Mouse (Mus musculus) naive thymus-derived CD4-positive, alpha-beta T cell, adult 5 months (primary cell): ENCODE results near the gene Lpcat1. TPM values are rescaled to one million over a fixed set of nuclear protein-coding genes. Genes with fewer than 3 reads are reported as not detected.

ENCODE experiments used
- polyA plus RNA-seq: library from polyadenylated mRNA; unstranded; fragments of 100-300 nt; shearing (Covaris generic); gene quantifications from one replicate; pipeline ENCODE4 v1.2.1, GENCODE M21; 2017

Gene Lpcat1
- 24.2 TPM for polyA plus RNA-seq

DNA sequence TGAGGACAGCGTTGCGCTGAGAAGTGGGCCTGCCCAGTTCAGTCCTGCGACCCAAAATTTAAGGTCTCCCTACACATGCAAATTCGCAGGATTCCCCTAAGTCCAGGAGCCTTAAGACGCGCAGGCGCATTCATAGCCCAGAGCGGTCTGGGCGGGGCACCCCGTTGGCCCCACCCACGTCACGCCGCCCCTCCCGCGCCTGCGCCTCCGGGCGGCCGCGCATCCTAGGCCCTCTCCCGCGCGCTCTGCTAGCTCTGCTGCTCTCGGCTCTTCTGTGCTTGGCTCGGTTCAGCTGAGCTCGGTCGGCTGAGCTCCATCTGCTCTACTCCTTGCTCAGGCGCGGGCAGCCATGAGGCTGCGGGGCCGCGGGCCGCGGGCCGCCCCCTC is at the start of gene Lpcat1:
Lpcat1 (plus strand) TSS at position 164 of the 387 bp plus-strand sequence.

DNA sequence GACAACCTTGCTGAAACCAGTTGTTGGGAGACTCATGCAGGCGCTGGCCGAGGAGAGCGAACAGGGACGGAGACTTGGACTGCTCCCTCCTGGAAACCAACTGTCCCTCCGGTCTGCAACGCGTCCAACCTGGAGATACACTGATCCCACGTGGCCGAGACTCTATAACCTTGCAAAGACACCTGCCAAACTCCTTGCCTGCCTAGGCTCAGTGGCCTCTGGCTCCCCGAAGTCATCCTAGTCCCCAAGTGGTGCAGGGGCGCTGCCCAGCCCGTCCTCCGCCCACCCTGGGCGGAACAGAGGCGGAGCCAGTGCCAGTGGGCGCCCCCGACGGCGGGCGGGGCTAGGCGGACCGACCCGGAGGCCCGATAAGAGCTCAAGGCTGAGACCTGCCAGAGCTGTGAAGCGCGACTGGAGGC is 69.4 kb downstream of the Lpcat1 start, which contains the start of gene Slc6a3:
Slc6a3 (plus strand) TSS at position 345 of the 419 bp plus-strand sequence.

Other genes starting within 250 kb of the Lpcat1 start
- not detected for gene Irx4, start 206.7 kb upstream of the Lpcat1 start, polyA plus RNA-seq
- 51.6 TPM for gene Mrpl36, start 138.7 kb upstream of the Lpcat1 start, polyA plus RNA-seq
- 89.0 TPM for gene Ndufs6, start 138.7 kb upstream of the Lpcat1 start, polyA plus RNA-seq
- not detected for gene Slc6a3, start 69.5 kb downstream of the Lpcat1 start, polyA plus RNA-seq
- gene Clptm1l, start 136.8 kb downstream of the Lpcat1 start, polyA plus RNA-seq, result 143 TPM
- gene Tert, start 159.7 kb downstream of the Lpcat1 start, polyA plus RNA-seq, result 3.1 TPM
- gene Slc6a18, start 210.8 kb downstream of the Lpcat1 start, polyA plus RNA-seq, result not detected
- gene Slc6a19, start 237.7 kb downstream of the Lpcat1 start, polyA plus RNA-seq, result 0.32 TPM